Mouse (Mus musculus) bone marrow, adult 2 months (tissue): ENCODE data around the gene Ifitm7. TPM values are rescaled to one million over a fixed set of nuclear protein-coding genes. Genes with fewer than 3 reads are reported as not detected.

ENCODE experiments used
- H3K27ac ChIP-seq: fragments of 200-500 bp; 2 replicates; pipeline ENCODE4 v1.5.1; 2012; ENCODE audit warnings: low read depth, mild to moderate bottlenecking, control low read depth, inconsistent platforms, low read length; ENCODE audit not compliant: control insufficient read depth, poor library complexity, insufficient read depth
- H3K4me1 ChIP-seq: fragments of 200-500 bp; 2 replicates; pipeline ENCODE4 v1.6.1; 2011; ENCODE audit warnings: low read length; ENCODE audit not compliant: control insufficient read depth, insufficient read depth
- H3K4me3 ChIP-seq: fragments of 200-500 bp; replicated peaks from 2 replicates; pipeline ENCODE3; 2011; ENCODE audit warnings: mild to moderate bottlenecking, low read depth, low read length, control low read depth; ENCODE audit not compliant: control insufficient read depth
- CTCF ChIP-seq: fragments of 200-500 bp; IDR thresholded peaks from 2 replicates; pipeline ENCODE4 v1.5.1; 2011; ENCODE audit warnings: low read length, control low read depth; ENCODE audit not compliant: control insufficient read depth, insufficient read depth
- POLR2A ChIP-seq: fragments of 200-500 bp; IDR thresholded peaks from 2 replicates; pipeline ENCODE4 v1.6.1; 2011; ENCODE audit warnings: low read depth, mild to moderate bottlenecking, control low read depth, low read length, borderline replicate concordance; ENCODE audit not compliant: control insufficient read depth
- WGBS: fragments of 180-500 bp; shearing (Covaris S2); methylation state at CpG from one replicate; pipeline ENCODE4 v1.1.7; 2018; 5-methylcytosine and 5-hydroxymethylcytosine counted together
- polyA plus RNA-seq: library from polyadenylated mRNA; stranded (reverse); fragments of >200 nt; gene quantifications from 2 replicates; pipeline ENCODE4 v1.2.4, GENCODE M21; 2011; ENCODE audit warnings: low replicate concordance; ENCODE audit not compliant: missing spikeins, insufficient read depth, insufficient read length

Gene Ifitm7
- polyA plus RNA-seq: 3.8 TPM in 1 of 2 replicates, not detected in the other

DNA sequence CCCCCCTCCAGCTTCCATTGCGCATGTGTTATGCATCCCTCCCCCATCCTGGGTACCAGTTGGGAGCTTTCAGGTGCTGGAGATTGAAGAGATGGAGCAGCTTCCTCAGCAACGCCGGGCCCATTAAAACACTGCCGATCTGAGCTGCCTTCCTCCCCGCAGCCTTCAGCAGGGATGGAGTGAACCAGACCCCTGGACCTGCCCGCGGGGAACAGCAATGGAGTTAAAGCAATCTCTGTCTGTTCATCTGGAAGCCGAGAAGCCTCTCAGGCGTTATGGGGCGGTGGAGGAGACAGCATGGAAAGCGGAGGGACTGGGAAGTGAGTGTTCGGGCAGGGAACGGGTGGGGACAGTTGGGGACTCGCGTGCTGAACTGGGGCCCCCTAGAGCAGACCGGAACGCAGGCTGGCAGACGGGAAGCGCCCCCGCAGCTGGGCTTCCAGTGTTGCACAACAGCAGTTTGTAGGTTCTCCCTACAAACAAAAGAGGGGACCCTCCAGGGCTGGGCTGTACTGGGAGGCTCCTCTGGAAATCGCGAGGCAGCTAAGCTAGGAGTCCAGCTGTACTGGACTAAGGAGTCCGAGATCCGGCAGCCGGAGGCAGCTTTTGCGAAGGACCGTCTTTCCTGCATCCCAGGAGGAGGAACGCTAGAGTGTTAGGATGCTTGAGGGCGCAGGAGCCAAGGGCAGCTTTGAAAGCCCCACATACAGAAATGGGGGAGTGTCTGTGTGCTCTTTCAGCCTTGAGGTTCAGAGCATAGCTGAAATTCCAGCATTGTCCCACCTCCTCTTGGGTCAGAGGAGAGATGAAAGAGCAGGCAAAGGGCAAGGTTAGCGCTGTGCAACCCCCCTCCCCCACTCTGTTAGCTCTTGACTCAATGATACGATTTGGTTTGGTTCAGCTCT, at the start of gene Ifitm7, which contains the start of gene 2900011O08Rik:
TSS of gene Ifitm7 (minus strand) at position 315 of the 905 bp plus-strand sequence.
TSS of gene 2900011O08Rik (plus strand) at position 31 of the 905 bp plus-strand sequence.
- WGBS: 1% methylated on average over 31 of the region's 31 CpGs
- TF ChIP-seq POLR2A: no peak
- TF ChIP-seq CTCF: no peak
- Histone ChIP-seq H3K4me1 (no peaks in the 10 kb centered on the region), H3K4me3 (no peak within 1 kb of the TSS), H3K27ac (no peak within 1 kb of the TSS)

DNA sequence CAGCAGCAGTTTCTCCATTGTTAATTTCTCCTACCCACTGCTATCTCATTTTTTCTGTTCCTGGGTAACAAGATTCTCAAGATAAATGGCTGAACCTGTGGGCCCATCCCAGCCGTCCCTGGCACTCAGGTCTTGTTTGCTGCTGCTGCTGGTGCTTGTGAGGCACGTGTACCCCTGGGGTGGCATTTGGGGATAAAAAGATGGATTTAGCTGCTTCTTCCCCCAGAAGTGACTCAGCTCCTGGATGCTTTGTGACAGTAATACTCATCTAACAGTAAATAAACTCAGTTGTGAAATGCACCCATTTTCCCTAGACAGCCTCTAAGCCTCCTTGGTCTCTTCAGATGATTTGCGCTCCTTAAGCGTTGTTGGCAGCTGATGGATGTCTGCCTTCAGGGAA, 46.4 kb upstream of the Ifitm7 start:
- no peaks in the 10 kb centered on the region for H3K4me1 ChIP-seq

GRCm38 (mm10) chr16:14030650-14031049, 44.0 kb upstream of the Ifitm7 start:
- Histone ChIP-seq H3K4me1 (no peaks in the 10 kb centered on the region; the same call in 1 of the 2 replicates), H3K4me3 (no peak overlapping the region), H3K27ac (no peak overlapping the region)
- WGBS: 63% methylated on average over 4 of the region's 4 CpGs
- no peak for TF ChIP-seq POLR2A
- TF ChIP-seq CTCF: no peak

More for the DNA sequence above, 46.4 kb upstream of the Ifitm7 start:
- WGBS: 72% methylated on average over 4 of the region's 4 CpGs
- no peak overlapping the region for H3K27ac ChIP-seq
- no peak for TF ChIP-seq CTCF
- TF ChIP-seq POLR2A: no peak
- H3K4me3 ChIP-seq: no peak overlapping the region

DNA sequence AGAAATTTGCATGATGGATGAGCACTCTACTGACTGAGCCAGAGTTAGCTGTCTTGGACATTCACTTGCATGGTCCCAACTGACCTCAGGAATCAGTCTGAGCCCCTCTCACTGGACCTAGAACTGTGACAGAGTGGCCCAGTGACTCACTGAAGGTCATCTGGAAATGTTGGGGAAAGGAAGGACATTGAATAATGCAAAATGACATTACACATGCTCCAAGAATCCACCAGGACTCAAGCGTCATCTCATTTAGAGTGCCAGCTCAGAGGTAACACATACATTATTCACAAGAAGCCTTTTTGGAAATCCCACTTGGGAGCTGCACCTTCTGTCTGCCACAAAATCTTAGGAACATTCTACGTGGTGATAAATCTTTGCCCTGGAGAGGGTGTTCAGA, 43.2 kb upstream of the Ifitm7 start:
- WGBS: 71% methylated on average over 2 of the region's 2 CpGs
- H3K4me1 ChIP-seq: no peaks in the 10 kb centered on the region; the same call in 1 of the 2 replicates
- TF ChIP-seq CTCF (no peak), POLR2A (no peak)
- no peak overlapping the region for H3K27ac ChIP-seq
- H3K4me3 ChIP-seq: no peak overlapping the region

DNA sequence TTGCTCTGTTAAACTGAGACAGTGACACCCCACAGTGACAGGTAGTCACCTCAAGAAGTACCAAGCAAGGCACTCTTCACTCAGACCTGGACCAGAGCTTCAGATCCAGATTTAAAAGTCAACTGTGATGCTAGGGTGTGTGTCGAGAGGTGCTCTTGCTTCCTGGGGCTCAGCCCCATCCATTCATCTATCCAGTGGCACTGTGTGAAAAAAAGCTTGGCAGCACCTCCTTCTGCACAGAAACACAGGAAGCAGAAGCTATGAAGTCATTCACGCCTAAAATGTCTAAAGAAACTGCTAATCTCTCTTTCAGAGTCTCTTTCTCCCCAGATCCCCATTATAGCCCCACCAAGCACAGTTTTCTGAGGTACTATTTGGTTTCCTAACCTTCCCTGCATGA, 42.4 kb upstream of the Ifitm7 start:
- Histone ChIP-seq H3K27ac (no peak overlapping the region), H3K4me1 (no peaks in the 10 kb centered on the region; the same call in 1 of the 2 replicates), H3K4me3 (no peak overlapping the region)
- WGBS: 24% methylated on average over 2 of the region's 2 CpGs
- TF ChIP-seq POLR2A (no peak), CTCF (no peak)

- no peak for TF ChIP-seq POLR2A
- no peak for TF ChIP-seq CTCF
- H3K27ac ChIP-seq: no peak overlapping the region
- H3K4me1 ChIP-seq: no peaks in the 10 kb centered on the region; the same call in 1 of the 2 replicates
- H3K4me3 ChIP-seq: no peak overlapping the region
- WGBS: 61% methylated on average over 2 of the region's 2 CpGs
Observed at GRCm38 (mm10) chr16:14025091-14025990, 38.7 kb upstream of the Ifitm7 start.

DNA sequence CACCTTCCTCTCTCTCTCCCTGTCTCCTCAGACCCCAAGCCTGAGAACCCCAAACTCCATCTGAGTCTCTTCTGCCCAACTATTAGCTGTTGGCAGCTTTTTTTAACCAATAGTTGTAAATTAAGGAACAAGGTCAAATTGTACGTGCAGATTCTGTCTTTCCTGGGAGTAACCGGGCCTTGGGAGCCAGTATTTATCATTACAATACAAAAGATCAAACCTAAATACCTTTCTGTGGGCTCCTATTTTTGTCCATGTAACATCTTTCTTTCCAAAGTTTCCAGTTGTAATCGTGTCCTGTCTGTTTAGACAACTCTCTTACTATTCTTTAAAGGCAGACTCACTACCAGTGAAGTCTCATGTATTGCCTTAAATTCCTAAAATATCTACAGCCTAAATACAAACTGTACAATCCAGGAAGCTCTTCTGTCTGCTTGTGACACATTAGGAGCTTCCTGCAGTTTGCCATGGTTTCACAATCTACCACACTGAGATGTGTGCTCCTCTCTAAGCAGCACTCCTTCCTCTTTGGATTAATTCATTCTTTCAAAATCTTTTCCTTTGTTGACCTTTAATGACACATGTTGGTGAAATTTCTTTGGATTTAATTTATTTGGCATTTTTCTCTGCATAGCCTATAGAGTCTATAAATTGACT, 34.6 kb upstream of the Ifitm7 start:
- no peak overlapping the region for H3K27ac ChIP-seq
- TF ChIP-seq POLR2A (no peak), CTCF (no peak)
- no peak overlapping the region for H3K4me3 ChIP-seq
- 35% methylated on average over 3 of the region's 3 CpGs for WGBS
- no peaks in the 10 kb centered on the region for H3K4me1 ChIP-seq

DNA sequence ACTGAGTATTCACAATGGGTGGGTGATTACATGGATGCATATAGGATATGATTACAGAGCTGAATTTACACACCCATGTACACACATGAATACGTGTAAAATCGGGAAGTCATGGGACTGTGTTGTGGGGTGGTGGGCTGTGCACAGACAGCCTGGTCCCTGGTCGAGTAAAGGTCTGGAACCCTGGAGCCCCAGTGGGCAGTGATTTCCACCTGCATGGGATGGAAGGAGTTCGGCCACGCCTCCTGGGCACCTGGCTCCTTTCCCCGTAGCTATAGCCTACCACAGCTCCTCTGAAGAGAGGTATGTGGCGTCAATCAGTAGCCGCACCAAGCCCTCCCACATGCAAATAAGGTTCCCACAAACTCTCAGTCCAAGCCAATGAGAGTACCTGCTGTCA, 30.6 kb upstream of the Ifitm7 start:
- WGBS: 86% methylated on average over 8 of the region's 8 CpGs
- no peaks in the 10 kb centered on the region for H3K4me1 ChIP-seq
- no peak for TF ChIP-seq CTCF
- no peak for TF ChIP-seq POLR2A
- H3K27ac ChIP-seq: no peak overlapping the region
- H3K4me3 ChIP-seq: no peak overlapping the region
